Mouse (Mus musculus) ovary, adult 18-20 months (tissue): Measurements from ENCODE around the gene Zfp472.
"Not testable (repeated sequence)": the region's sequence is repeated elsewhere in the genome, so short reads cannot be mapped to it uniquely, and the experiment has no call there.

Source experiments
- DNase-seq: peaks from one replicate; pipeline ENCODE4 v3.0.0; 2022; ENCODE audit warnings: low spot score, mixed read lengths

Zfp472 gene

GRCm38 (mm10) chr17:33008337-33008736, 42.7 kb downstream of the Zfp472 start:
- DNase-seq: no peak

GRCm38 (mm10) chr17:33020434-33020833, 54.8 kb downstream of the Zfp472 start:
- DNase-seq: not testable (repeated sequence)
